ENCODE assay signal across 22 mouse cellular contexts in genomic region chr4:57186035-57186434, GRCm38 (mm10). TPM values are rescaled to one million over a fixed set of nuclear protein-coding genes. Genes with fewer than 3 reads are reported as not detected.
DNase-seq lines count a peak whose midpoint lies in the region; ATAC-seq lines count a peak whose summit lies in the region.
"Had no signal": no experiment of that assay in that cellular context is flagged by ENCODE, and none has a peak within 500 bp of the region (broad histone marks: within the 10 kb centered on the region; RNA-seq: fewer than 3 reads in every experiment).

No protein-coding gene starts in this region.

- H3K4me1 ChIP-seq in kidney, embryonic 14.5 days (ENCODE audit: control insufficient read depth, insufficient read depth, low read length): peaks cover 15% of the 10 kb centered on the region
- peaks cover 9% of the 10 kb centered on the region; the same call in 1 of the 2 replicates for H3K4me1 ChIP-seq in intestine, embryonic 15.5 days (replicated peaks)
- H3K4me1 ChIP-seq in stomach, embryonic 15.5 days: no peaks in the 10 kb centered on the region
- H3K4me1 ChIP-seq: forebrain, embryonic 15.5 days had no signal

- no peak overlapping the region for H3K27ac ChIP-seq in kidney, embryonic 14.5 days (ENCODE audit: low read depth, low read length)
- peak overlapping the region; percentile 49 for H3K27ac ChIP-seq in intestine, embryonic 15.5 days
- peak overlapping the region; percentile 64 for H3K27ac ChIP-seq in stomach, embryonic 15.5 days
- H3K27ac ChIP-seq: embryonic facial prominence, embryonic 13.5 days; forebrain, embryonic 15.5 days; heart, embryonic 10.5 days; hindbrain, embryonic 14.5 days had no signal

- H3K4me3 ChIP-seq in kidney, embryonic 14.5 days (ENCODE audit: low read length): no peak overlapping the region
- no peak overlapping the region for H3K4me3 ChIP-seq in intestine, embryonic 15.5 days (replicated peaks)
- no peak overlapping the region for H3K4me3 ChIP-seq in stomach, embryonic 15.5 days (replicated peaks)
- H3K4me3 ChIP-seq: embryonic facial prominence, embryonic 13.5 days; forebrain, embryonic 15.5 days; heart, embryonic 10.5 days had no signal

- no peaks in the 10 kb centered on the region for H3K27me3 ChIP-seq in kidney, embryonic 14.5 days (ENCODE audit: control insufficient read depth, insufficient read depth, low read length)
- no peaks in the 10 kb centered on the region for H3K27me3 ChIP-seq in intestine, embryonic 15.5 days (replicated peaks)
- H3K27me3 ChIP-seq in stomach, embryonic 15.5 days (replicated peaks): no peaks in the 10 kb centered on the region
- H3K27me3 ChIP-seq: embryonic facial prominence, embryonic 13.5 days; forebrain, embryonic 15.5 days had no signal

- no peak for DNase-seq in kidney, adult 11 months
- DNase-seq in embryo, embryonic 11 days: peak; percentile 61
- DNase-seq in thymus, postnatal 36 days: no peak
- no peak for DNase-seq in lung, postnatal 25 days (ENCODE audit: low spot score)
- DNase-seq in left cerebral cortex, adult 18-20 months (ENCODE audit: low spot score in 2 of 2): no peak
- DNase-seq: adrenal gland, postnatal 25 days; cerebellum, adult 11 months; cerebellum, postnatal 25 days; heart, postnatal 14 days; kidney, adult 2 months; liver, postnatal 0 days; lung, postnatal 14 days; right cerebral cortex, adult 18-20 months; thymus, adult 18-20 months had no signal

- no peak overlapping the region for H3K9ac ChIP-seq in kidney, embryonic 14.5 days (ENCODE audit: low read depth, low read length)
- no peak overlapping the region for H3K9ac ChIP-seq in intestine, embryonic 15.5 days
- H3K9ac ChIP-seq in stomach, embryonic 15.5 days: no peak overlapping the region
- H3K9ac ChIP-seq: embryonic facial prominence, embryonic 13.5 days; forebrain, embryonic 15.5 days; hindbrain, embryonic 14.5 days; liver, postnatal 0 days had no signal

- 8% methylated on average over 6 of the region's 6 CpGs for WGBS in kidney, embryonic 14.5 days
- 11% methylated on average over 6 of the region's 6 CpGs for WGBS in intestine, embryonic 15.5 days
- 7% methylated on average over 6 of the region's 6 CpGs for WGBS in stomach, embryonic 15.5 days

- H3K36me3 ChIP-seq in kidney, embryonic 14.5 days (ENCODE audit: control insufficient read depth, insufficient read depth, low read length): no peaks in the 10 kb centered on the region
- no peaks in the 10 kb centered on the region for H3K36me3 ChIP-seq in intestine, embryonic 15.5 days
- no peaks in the 10 kb centered on the region for H3K36me3 ChIP-seq in stomach, embryonic 15.5 days
- H3K36me3 ChIP-seq: embryonic facial prominence, embryonic 13.5 days; forebrain, embryonic 15.5 days; G1E; heart, embryonic 10.5 days had no signal

- H3K4me2 ChIP-seq in kidney, embryonic 14.5 days (replicated peaks; ENCODE audit: low read depth, low read length): no peak overlapping the region
- peak overlapping the region; percentile 33 for H3K4me2 ChIP-seq in intestine, embryonic 15.5 days (replicated peaks)
- H3K4me2 ChIP-seq in stomach, embryonic 15.5 days: 0 out of 2 replicates have a peak overlapping the region, but pooled peaks have one; percentile 2
- H3K4me2 ChIP-seq: embryonic facial prominence, embryonic 13.5 days; forebrain, embryonic 15.5 days; hindbrain, embryonic 14.5 days had no signal

- ATAC-seq in kidney, embryonic 14.5 days (ENCODE audit: low FRiP score, low TSS enrichment): peak; percentile 65; the same call in 1 of the 2 replicates
- ATAC-seq in intestine, embryonic 15.5 days: peak; percentile 91
- peak; percentile 74 for ATAC-seq in stomach, embryonic 15.5 days (ENCODE audit: insufficient read depth, low FRiP score, low read depth)
- ATAC-seq: forebrain, embryonic 15.5 days; liver, postnatal 0 days had no signal

- H3K9me3 ChIP-seq in kidney, embryonic 14.5 days (ENCODE audit: control insufficient read depth, low read length): no peaks in the 10 kb centered on the region
- no peaks in the 10 kb centered on the region for H3K9me3 ChIP-seq in intestine, embryonic 15.5 days
- H3K9me3 ChIP-seq in stomach, embryonic 15.5 days: no peaks in the 10 kb centered on the region
- H3K9me3 ChIP-seq: embryonic facial prominence, embryonic 13.5 days; forebrain, embryonic 15.5 days; heart, embryonic 10.5 days had no signal

RNA-seq across cellular contexts. Expression of gene Epb41l4b, which starts 42.8 kb away (rescaled TPM):
- polyA plus RNA-seq in kidney, embryonic 14.5 days (2014; fragmentation: Nextera tagmentation; extraction: Ambion mirVana): 2.3 and 2.9 TPM in 2 replicates
- polyA plus RNA-seq in intestine, embryonic 15.5 days (2015; fragmentation: Nextera tagmentation; extraction: Ambion mirVana): 22.2 and 23.4 TPM in 2 replicates
- polyA plus RNA-seq in stomach, embryonic 15.5 days (2015; fragmentation: Nextera tagmentation; extraction: Ambion mirVana): 11.4 and 11.6 TPM in 2 replicates
- 10 to 100 TPM; 38.0 to 39.5 TPM for total RNA-seq in left cerebral cortex, adult 18-20 months (2021)
- polyA plus RNA-seq: G1E had no signal
